Mouse (Mus musculus): ENCODE data around the gene Xpo6.

GRCm38 (mm10) chr7:126216867-126217266 lies 16.6 kb upstream of the Xpo6 start:
- TF ChIP-seq GATA1 (IDR thresholded peaks at IDR 0.05; ENCODE audit: borderline replicate concordance, low read length) (no peak), FLI1 (IDR thresholded peaks at IDR 0.05; ENCODE audit: low read length) (no peak)
